Mouse (Mus musculus) embryo, embryonic 11.5 days (tissue): ENCODE data around the gene Gm3336.

ENCODE experiments used
- DNase-seq: peaks from one replicate; pipeline ENCODE4 v3.0.0-alpha.2; 2012; ENCODE audit warnings: low read depth, low spot score

Gene Gm3336

DNA sequence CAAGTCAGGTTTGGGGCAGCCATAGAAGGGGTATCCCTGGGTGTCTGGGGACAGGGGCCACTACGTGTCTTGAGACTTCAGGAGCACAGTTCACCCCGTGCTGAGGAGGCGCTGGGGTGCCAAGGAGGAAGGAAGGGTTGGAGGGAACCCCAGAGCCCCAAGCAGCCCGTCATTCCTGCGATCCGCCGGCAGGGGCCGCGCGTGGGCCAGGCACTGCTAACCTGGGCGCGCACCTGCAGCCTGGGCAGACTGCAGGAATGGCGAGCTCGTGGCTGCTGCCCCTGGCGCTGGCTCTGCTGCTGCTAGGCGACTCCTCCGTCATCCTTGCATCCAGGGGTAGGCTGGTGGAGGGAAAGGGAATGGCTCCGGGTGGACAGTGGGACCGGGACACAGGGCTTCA, at the start of gene Gm3336:
Gm3336 (plus strand) TSS at position 247 of the 400 bp plus-strand sequence.
- no peak for DNase-seq

DNA sequence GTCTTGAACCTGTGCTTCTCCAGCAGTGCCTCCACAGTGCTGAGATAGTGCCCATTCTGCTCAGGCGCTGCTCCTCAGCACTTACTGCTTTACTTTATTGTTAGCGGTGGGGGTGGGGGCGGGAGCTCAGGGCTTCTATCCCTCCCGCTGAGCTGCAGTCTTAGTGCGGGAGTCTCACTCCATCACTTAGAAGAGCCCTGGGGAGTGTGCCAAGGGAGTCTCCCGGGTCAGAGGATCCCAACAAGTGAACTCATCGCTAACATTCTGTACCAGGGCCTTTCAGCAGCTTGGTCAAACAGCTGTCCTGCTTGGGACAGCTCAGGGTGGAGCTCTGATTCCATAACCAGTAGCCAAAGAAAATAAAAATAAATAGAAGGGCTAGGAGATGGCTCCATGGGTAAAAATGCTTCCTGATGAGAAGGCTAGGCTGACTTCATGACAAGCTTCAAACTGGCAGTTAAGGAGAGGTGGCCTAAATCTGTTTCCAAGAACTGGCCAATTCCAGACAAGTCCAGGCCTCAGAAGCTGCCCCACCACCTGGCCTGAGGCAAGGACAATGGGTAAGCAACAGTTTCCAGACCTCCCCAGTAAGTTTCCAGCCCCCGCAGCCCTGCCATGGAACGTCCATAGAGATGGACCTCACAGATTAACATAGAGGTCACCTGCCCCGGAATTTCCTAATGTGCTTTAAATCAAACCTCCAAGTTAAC, 46.6 kb upstream of the Gm3336 start:
- no peak for DNase-seq

DNA sequence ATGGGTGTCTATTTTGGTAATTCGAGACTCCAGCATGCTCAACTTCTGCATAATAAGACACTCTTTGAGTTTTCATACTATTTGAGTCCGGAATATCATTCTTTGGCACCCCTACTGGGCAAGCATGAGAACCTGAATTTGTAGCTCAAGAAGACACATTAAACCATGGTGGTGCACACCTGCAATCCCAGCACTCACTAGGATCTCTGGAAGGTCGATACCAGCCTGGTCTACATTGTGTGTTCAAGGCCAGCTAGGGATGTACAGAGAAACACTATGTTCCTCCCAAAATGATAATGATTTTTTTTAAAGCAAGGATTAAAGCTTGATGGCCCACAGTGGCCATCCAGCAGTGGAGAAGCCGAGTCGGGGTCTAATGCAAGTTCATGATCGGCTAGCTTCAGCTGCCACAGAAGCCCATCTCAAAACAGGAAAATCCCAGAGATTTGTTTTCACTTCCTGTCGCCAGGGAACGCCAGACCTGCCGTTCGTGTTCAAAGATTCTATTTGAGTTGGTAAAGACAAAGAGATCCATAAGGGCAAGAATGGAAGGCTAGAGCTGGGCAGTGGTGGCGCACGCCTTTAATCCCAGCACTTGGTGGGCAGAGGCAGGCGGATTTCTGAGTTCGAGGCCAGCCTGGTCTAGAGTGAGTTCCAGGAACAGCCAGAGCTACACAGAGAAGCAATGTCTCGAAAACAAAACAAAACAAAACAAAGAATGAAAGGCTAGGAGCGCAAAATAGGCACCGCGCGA, 45.8 kb upstream of the Gm3336 start:
- no peak for DNase-seq

DNA sequence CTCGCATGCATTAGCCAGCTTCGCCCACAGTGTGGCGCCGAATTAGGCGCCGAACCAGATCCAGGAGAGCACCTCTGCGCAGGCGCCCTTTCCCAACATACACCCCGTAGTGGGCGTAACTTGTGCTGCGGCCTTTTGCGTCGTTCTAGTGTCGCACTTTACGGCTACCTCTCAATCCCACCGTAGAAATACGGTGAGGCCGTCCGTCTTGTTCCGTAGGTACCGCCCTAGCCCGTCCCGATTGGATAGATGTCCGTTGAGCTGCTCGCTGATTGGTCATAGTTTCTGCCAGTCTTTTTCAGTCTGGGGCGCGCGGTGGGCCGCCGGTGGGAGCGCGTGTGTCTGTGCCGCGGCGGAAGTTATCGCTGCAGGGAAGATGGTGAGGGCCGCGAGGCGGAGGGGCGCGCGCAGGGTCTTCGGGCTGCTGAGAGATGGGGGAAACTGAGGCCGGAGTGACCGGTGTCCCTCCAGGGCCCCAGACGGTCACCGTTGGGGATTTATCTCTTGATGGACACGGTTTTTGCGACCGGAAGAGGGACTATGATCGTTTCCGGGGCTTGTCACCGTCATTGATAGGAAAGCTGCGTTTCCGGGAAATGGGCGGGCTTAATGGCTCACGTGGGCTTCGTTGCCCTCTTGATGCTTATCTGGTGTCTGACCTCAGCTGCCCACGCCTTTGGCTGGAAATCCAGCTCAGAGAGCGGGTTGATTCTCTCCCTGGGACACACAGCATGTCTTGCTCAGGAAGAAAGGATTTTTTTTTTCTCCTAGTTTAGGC, 45.1 kb upstream of the Gm3336 start, which contains the start of gene Lsm4:
Lsm4 (plus strand) TSS at position 170 of the 778 bp plus-strand sequence.
- peak; percentile 98 for DNase-seq

DNA sequence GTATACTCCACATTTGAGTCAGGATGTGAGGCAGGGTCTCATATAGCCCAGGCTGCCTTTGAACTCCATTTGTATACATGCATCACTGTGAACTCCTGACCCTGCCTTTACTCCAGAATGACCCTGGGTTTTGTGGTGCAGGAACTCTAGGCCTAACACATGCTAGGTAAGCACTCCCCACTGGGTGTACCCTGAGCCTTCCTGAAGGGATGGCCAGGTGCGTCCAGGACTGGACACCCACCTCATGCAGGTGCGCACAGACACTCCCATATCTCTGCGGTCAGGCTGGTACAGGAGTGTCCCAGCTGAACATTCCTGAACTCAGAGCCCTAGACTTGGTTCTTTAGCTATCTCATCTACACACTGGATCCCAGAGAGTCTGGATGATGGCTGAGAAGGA, 44.2 kb upstream of the Gm3336 start:
- DNase-seq: no peak

DNA sequence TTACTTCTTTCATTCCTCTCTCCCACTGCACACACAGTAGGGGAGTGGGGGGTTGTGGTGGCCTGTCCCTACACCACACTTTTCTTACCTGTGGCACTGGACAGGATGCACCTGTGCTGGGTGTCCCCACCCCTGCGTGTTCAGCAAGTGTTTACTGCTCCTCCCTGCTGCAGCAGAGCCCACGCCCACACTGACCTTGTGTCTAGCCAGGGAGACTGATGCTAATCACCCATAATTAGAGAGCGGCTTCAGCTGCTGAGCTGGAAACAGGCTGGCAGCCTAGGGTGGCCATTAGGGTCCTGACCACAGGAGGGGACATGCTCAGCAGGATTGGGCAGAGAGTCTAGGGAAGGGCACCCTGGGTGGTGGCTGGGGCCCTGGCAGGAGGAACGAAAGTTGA, 43.6 kb upstream of the Gm3336 start:
- DNase-seq: no peak

DNA sequence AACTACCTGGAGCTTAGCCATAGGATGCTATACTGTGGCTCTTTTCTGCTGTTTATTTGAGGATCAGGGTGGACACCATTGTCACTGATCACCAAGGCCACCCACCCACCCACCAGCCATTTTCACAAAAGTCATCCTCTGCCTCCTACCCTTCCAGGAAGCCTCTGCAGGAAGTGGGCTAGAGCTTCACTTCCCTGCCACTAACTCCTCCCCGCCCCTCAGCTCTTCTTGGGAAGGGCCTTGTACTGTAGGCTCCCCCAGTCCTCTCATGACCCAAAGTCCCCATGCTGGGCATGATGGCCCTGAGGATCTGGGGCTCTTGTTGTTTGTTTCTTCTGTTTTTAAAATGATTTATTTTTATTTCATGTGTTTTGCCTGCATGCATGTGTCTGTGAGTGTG, 43.0 kb upstream of the Gm3336 start:
- DNase-seq: no peak

DNA sequence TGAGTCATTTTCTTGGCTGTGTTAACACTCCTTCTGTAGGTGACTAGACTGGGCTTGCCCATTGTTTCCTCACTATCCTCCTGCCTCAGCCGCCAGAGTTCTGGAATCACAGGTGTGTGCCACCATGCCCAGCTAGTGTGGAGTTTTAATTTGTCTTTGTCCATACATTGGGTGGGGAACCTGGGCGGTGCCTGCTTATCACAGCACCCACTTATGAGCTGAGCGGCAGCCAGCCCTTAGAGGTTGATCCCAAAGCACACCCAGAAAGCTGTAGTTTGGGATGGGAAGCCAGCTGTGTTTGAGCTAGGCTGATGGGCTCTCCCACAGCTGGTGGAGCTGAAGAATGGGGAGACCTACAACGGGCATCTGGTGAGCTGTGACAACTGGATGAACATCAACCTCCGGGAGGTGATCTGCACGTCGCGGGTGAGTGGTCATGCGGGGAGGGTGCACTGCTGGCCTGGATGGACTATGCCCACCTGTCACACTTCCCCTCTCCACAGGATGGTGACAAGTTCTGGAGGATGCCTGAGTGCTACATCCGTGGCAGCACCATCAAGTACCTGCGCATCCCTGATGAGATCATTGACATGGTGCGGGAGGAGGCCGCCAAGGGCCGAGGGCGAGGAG, 40.8 kb upstream of the Gm3336 start:
- no peak for DNase-seq

DNA sequence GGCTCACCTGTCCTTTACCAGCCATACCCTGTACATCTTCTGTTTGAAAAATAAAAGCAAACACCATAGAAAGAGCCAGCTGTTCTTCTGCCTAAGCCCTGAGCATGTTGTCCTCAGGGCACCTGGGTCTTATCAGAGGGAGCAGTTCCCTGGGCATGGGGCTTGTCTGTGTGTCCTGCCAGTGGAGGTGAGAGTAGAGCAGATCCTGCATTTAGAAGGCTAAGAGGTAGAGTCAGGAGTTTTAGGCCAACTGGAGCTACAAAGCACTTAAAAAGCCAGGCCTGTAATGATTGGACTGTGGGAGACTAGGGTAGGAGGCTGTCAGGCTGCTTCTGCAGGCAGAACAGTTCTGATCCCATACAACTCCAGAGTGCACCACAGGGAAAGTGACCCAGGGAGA, 39.7 kb upstream of the Gm3336 start:
- DNase-seq: no peak

DNA sequence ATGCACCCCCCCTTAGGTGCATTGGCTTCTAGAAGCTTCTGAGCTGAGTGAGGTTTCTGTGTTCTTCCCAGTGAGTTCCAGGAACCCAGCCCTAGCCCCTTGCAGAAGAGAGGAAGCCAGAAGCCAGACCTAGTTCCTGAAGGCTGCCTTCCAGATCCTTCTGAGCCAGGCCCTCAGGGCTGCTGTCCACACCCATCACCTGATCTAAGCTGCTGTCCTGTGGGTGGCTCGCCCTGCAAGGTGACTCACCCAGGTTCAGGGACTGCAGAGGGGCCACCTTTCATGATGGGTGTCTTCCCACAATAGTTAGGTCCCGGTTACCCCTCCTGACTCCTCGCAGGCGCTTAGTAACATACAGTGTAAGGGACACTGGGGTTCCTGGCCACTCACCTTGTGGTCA, 38.9 kb upstream of the Gm3336 start:
- DNase-seq: no peak

DNA sequence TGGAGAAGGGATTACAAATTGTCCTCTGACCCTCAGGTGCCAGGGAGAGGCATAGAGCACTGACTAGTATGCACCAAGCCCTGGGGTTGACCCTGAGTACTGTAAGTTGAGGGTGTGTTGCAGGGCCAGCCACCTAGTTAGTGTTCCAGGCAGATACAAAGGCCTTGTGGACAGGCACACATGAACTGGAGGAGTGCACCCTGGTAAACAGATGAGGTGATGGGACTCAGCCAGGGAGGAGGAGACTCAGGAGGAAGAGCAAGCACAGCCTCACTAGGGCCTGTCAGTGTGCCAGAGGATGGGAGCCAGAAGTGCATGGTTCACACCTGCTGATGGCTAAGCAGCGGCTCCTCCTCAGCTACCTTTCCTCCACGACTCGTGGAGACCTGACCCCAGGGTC, 38.3 kb upstream of the Gm3336 start:
- no peak for DNase-seq

DNA sequence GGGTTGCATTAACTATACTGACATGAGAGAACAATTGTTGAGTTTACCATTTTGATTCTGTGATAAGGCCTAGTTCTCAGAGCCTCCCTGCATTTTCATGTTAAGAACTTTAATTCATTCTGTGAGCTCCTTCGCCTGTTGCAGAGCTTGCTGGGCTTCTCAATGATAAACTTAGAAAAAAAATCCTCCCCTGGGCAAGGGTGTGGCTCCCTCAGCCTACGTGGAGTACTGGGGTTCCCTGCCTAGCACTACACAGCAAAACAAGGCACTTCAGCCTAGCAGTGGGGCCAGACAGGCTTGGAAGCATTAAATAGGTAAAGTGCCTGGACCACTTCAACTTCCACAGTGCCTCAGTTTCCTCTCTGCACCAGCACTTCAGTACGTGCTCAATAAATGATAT, 36.9 kb upstream of the Gm3336 start:
- DNase-seq: no peak

DNA sequence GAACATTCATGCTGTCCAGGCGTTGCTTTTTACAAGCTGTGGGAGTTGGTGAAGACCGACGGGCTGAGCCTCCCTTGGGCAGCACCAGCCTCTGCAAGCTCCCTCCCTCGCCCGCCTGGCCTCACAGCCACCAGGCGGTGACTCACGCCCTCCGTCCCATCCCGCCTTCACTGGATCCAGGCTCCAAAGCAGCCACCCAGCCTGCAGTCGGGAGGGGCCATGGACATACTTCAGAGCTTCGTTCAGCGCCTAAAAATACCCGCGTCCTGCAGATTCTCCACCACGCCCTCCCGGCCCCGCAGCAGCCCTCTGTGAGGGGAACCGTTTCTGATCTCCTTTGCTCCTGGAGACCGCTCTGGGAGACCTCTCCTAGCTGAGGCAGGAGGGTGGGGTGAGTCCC, 36.1 kb upstream of the Gm3336 start:
- DNase-seq: no peak

DNA sequence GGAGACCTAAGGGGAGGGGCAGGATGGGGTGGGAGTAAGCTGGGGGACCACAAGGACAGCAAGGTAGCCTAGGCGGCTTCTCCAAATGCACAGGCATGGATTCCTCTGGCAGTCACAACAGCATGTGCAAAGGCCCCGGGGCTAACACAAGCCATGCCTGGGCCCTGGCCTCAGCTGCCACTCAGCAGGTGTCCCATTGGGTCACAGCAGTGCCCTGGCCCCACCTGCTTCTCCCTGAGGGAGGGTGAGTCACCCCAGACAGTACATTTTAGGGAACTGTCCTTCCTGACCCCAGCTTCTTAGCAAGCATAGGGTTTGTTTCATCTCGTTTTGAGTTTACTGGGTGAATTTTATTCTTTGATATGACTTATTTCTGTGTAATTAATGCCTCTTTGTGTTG, 35.7 kb upstream of the Gm3336 start:
- no peak for DNase-seq

DNA sequence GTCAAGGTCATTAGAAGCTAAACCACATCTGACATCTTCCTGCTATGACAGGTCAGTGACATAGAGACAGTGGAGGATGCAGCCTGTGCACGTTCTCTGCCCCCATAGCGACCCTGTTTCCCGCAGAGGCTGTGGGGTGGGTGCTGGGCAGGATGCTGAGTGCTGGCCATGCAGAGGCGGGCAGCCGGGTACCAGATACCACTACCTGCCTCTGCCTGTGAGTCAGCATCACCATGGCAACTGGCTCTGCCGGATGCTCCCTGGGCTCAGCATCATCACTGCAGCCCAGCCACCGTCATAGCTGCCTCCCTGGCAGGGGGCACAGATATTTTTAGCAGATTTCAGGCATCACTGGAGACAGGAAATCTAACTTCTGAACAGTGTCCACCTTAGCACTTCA, 34.1 kb upstream of the Gm3336 start:
- DNase-seq: no peak

DNA sequence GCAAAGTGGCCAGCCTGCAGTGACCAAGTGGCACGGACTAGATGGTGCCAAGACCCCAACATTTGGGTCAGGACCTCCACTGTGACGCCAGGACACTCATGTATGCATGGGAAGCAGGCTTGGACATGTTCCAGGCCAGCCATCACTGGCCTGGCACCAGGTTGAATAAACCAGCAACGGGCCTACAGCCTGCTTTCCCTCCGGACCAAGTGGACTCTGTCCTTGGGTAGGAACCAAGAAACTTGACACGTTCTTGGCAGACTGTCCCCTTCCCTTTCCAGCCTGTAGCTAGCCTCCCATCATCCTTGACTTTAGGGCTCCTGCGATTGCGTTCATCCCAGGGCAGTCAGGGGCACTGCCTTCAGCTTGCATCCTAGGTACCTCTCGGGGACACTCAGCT, 30.8 kb upstream of the Gm3336 start:
- DNase-seq: no peak

DNA sequence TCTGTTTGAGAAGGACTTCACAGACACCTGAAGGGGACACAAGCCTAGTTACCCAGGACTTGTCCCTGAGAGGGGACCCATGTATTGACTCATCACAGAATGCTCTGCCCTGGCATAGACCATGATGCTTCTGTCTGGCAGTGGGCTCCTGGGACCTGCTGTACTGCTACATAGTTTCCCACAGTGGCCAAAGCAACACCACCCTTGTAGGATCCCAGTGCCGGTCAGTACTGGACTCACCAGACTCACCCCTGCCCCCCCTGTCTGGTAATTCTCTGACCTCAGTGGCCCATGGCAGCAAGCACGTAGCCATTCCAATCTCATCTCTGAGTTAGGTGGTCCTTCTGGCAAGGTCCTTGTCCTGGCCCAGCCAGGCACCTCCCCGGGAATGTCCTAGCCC, 30.2 kb upstream of the Gm3336 start:
- DNase-seq: no peak

DNA sequence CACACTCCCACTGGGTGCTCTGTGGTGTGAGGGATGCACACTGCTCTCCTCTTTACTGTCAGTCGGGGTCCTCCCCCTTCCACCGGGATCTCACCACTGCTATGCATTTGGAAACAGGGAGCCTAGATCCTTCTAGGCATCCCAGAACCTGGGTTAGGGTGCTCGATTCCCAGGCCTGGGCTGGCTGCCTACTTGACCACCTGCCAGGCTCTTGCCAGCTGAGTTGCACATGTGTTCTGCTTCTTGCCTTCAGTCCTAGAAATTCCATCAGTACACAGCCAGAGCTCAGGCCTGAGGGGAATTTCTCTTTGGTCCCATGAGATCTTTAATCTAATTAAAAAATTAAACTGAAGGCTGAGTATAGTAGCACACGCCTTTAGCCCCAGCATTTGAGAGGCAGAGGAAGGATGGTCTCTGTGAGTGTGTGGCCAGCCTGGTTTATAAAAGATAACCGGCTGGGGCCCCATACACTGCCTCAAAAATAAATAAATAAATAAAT, 28.4 kb upstream of the Gm3336 start:
- DNase-seq: no peak

DNA sequence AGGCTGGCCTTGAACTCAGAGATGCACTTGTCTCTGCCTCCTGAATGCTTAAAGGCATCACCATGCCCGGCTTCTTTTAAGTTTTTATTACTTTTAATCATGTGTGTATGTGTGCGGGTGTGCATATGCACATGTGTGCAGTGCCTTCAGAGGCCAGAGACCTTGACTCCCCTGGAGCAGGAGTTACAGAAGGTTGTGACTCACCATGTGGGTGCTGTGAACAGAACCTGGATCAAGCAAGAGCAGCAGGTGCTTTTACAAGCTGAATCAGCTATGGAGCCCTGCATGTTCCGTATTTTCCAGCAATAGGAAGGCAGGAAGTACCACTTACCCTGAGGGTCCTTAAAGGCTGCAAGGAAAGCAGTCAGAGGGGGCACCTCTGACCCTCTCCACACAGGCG, 27.1 kb upstream of the Gm3336 start:
- no peak for DNase-seq

DNA sequence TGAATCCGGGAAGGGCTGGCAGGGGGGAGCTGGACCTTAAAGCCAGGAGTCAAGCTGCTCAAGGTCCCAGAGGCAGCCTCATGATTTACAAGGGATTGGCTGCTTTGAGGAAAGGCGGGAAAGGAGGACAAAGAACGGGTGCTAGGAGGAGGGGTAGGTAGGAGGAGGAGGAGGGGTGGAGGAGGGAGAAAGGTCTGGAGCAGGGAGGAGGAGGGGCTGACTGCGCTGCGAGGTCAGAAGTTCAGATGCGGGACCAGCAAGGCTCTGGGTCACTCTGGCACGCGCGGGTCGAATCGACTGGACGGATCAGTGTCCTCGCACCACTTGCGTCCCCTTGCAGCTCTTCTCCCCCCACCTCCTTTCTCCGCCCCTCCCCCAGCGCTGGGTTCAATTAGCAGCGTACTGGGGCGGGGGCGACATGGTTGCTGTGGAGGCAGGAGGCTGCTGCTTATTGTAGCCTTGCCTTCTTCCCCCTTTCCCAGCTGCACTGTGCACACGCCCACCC, 26.6 kb upstream of the Gm3336 start:
- DNase-seq: peak; percentile 86

DNA sequence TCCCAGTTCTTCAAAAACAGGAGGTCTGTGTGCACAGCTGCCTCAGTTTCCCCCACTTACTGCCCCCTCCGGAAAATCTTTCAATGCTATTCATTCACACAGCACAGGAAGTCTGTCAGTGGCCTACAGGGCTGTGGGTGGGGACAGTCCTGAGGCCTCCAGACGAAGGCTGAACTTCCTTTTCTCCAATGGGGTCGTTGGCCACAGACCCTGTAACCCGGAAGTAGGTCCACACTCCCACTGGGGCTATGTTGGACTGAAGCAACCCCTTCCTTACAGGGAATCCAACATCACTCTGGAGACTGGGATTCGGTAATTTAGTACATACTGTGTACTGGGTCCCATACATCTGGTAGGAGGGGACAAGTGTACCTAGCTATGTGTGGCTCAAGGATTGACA, 24.7 kb upstream of the Gm3336 start:
- DNase-seq: no peak
